Mouse (Mus musculus): ENCODE results near the gene Zbtb1.
A peak's percentile ranks its signal among the peaks of the same experiment; 100 is the strongest.

The Zbtb1 gene

GRCm38 (mm10) chr12:76369978-76370830, at the start of gene Zbtb1:
Zbtb1 (plus strand) TSS chr12:76370266.
- DNase-seq (ENCODE audit: low spot score): peak; percentile 86

GRCm38 (mm10) chr12:76324679-76325431, 45.2 kb upstream of the Zbtb1 start, which contains the start of gene Akap5:
Akap5 (plus strand) TSS chr12:76324891.
- DNase-seq (ENCODE audit: low spot score): no peak

GRCm38 (mm10) chr12:76326437-76327220, 43.4 kb upstream of the Zbtb1 start:
- no peak for DNase-seq (ENCODE audit: low spot score)

GRCm38 (mm10) chr12:76328567-76329354, 41.3 kb upstream of the Zbtb1 start:
- no peak for DNase-seq (ENCODE audit: low spot score)

GRCm38 (mm10) chr12:76333688-76334087, 36.4 kb upstream of the Zbtb1 start:
- no peak for DNase-seq (ENCODE audit: low spot score)

- no peak for DNase-seq (ENCODE audit: low spot score)
These were observed 34.4 kb upstream of the Zbtb1 start for GRCm38 (mm10) chr12:76335641-76336040.

GRCm38 (mm10) chr12:76336111-76336965, 33.7 kb upstream of the Zbtb1 start:
- DNase-seq (ENCODE audit: low spot score): no peak

- DNase-seq (ENCODE audit: low spot score): peak; percentile 53
These were observed 29.0 kb upstream of the Zbtb1 start for GRCm38 (mm10) chr12:76341080-76341479.

GRCm38 (mm10) chr12:76345759-76346455, 24.2 kb upstream of the Zbtb1 start:
- DNase-seq (ENCODE audit: low spot score): peak; percentile 57

GRCm38 (mm10) chr12:76349680-76350220, 20.3 kb upstream of the Zbtb1 start:
- no peak for DNase-seq (ENCODE audit: low spot score)

GRCm38 (mm10) chr12:76360868-76361267, 9.2 kb upstream of the Zbtb1 start:
- no peak for DNase-seq (ENCODE audit: low spot score)

- DNase-seq (ENCODE audit: low spot score): peak; percentile 58
These were observed 8.4 kb upstream of the Zbtb1 start for GRCm38 (mm10) chr12:76361405-76362302.

- DNase-seq (ENCODE audit: low spot score): peak; percentile 75
These were observed 7.8 kb upstream of the Zbtb1 start for GRCm38 (mm10) chr12:76362303-76362676.

- DNase-seq (ENCODE audit: low spot score): no peak
These were observed 3.8 kb upstream of the Zbtb1 start for GRCm38 (mm10) chr12:76366276-76366675.

- peak; percentile 65 for DNase-seq (ENCODE audit: low spot score)
These were observed 2.7 kb upstream of the Zbtb1 start for GRCm38 (mm10) chr12:76367096-76367995.

GRCm38 (mm10) chr12:76368201-76368789, 1.8 kb upstream of the Zbtb1 start:
- DNase-seq (ENCODE audit: low spot score): no peak

GRCm38 (mm10) chr12:76368790-76369205, 1.3 kb upstream of the Zbtb1 start:
- DNase-seq (ENCODE audit: low spot score): no peak
